In the genomic region with DNA sequence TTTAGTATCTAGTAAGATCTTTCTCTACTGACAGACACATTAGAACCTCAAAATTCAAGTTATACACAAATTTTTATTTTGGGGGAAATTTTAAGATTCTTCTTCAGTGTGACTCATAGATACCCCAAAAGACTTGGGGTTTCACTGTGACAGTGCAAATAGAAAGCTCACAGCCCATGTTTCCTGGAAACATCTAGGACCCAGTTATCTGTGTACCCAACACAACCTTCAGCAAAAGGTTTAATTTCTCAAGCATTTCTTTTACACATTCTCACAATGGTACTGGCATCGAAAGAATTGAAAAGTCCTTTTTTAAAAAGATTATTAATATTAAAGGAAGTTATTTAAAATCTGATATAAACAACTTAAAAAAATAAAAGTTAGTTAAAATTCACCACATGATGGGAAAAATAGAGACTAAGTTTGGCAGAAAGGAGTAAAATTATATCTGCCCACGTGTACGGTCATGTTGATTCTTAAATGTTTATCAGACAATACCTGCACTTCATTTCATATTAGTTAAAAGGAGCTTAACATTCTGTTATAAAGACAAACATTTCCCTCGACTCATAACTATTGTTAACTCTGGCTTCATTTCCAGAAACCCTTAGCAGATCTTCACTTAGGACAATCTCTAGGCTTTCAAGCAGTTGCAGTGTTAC, we compare ENCODE assay signal across 8 mouse cellular contexts. TPM values are rescaled to one million over a fixed set of nuclear protein-coding genes. Genes with fewer than 3 reads are reported as not detected.
A peak's percentile ranks its signal among the peaks of the same experiment; 100 is the strongest.
DNase-seq lines count a peak whose midpoint lies in the region; ATAC-seq and TF ChIP-seq lines count a peak whose summit lies in the region.

No protein-coding gene starts in this region.

- H3K4me1 ChIP-seq in heart, postnatal 0 days (ENCODE audit: control insufficient read depth, insufficient read depth) = no peaks in the 10 kb centered on the region; the same call in 1 of the 2 replicates
- H3K4me1 ChIP-seq in ES-E14 (ENCODE audit: control insufficient read depth in 2 of 2, insufficient read depth in 2 of 2, low read length in 2 of 2, poor library complexity in 1 of 2) = no peaks in the 10 kb centered on the region; a peak in 1 of 4 replicates
- H3K4me1 ChIP-seq in forebrain, postnatal 0 days (ENCODE audit: insufficient read depth) = peaks cover 11% of the 10 kb centered on the region; the same call in 1 of the 2 replicates

- H3K79me2 ChIP-seq in macrophage (ENCODE audit: inconsistent target) = no peaks in the 10 kb centered on the region

- WGBS in heart, postnatal 0 days = 42% methylated on average over 4 of the region's 4 CpGs
- WGBS in forebrain, postnatal 0 days = 27% methylated on average over 4 of the region's 4 CpGs
- 35% methylated on average over 4 of the region's 4 CpGs for WGBS in macrophage (ENCODE audit: missing documents)

- H3K9me3 ChIP-seq in heart, postnatal 0 days (replicated peaks; ENCODE audit: control insufficient read depth, low read length) = no peaks in the 10 kb centered on the region
- H3K9me3 ChIP-seq in ES-E14 (ENCODE audit: control insufficient read depth, insufficient read depth, low read depth, low read length) = no peaks in the 10 kb centered on the region
- H3K9me3 ChIP-seq in forebrain, postnatal 0 days (ENCODE audit: low read length) = no peaks in the 10 kb centered on the region

- H3K27ac ChIP-seq in heart, postnatal 0 days (ENCODE audit: low read depth) = peak overlapping the region; percentile 83
- no peak overlapping the region for H3K27ac ChIP-seq in ES-E14 (ENCODE audit: insufficient read depth, low read depth, low read length, poor library complexity, severe bottlenecking)
- no peak overlapping the region for H3K27ac ChIP-seq in forebrain, postnatal 0 days (ENCODE audit: low read depth, low read length)
- no peak overlapping the region for H3K27ac ChIP-seq in macrophage

- H3K9ac ChIP-seq in heart, postnatal 0 days (replicated peaks; ENCODE audit: low read depth, low read length) = peak overlapping the region; percentile 62
- H3K9ac ChIP-seq in ES-E14 (ENCODE audit: insufficient read depth, low read depth, low read length, poor library complexity, severe bottlenecking) = peak overlapping the region; percentile 94; the same call in 1 of the 2 replicates
- peak overlapping the region; percentile 68 for H3K9ac ChIP-seq in forebrain, postnatal 0 days

- peak overlapping the region; percentile 71 for H3K4me2 ChIP-seq in heart, postnatal 0 days (ENCODE audit: low read depth, low read length)
- H3K4me2 ChIP-seq in forebrain, postnatal 0 days (ENCODE audit: low read depth) = peak overlapping the region; percentile 59

- H3K36me3 ChIP-seq in heart, postnatal 0 days (replicated peaks; ENCODE audit: control insufficient read depth, insufficient read depth, low read length) = no peaks in the 10 kb centered on the region
- no peaks in the 10 kb centered on the region; the same call in 1 of the 2 replicates for H3K36me3 ChIP-seq in ES-E14 (ENCODE audit: control insufficient read depth, insufficient read depth, low read length, poor library complexity, severe bottlenecking)
- H3K36me3 ChIP-seq in forebrain, postnatal 0 days (ENCODE audit: insufficient read depth) = no peaks in the 10 kb centered on the region
- H3K36me3 ChIP-seq in macrophage (ENCODE audit: inconsistent target) = no peaks in the 10 kb centered on the region

- TF ChIP-seq EP300 in heart, postnatal 0 days (IDR thresholded peaks at IDR 0.05; ENCODE audit: low read depth) = no peak

- ATAC-seq in heart, postnatal 0 days (ENCODE audit: insufficient read depth, low read depth) = no peak
- no peak for ATAC-seq in forebrain, postnatal 0 days

- no peak for TF ChIP-seq CTCF in heart, postnatal 0 days (IDR thresholded peaks at IDR 0.05; ENCODE audit: low read depth)
- TF ChIP-seq CTCF in forebrain, postnatal 0 days (IDR thresholded peaks at IDR 0.05; ENCODE audit: low read depth) = no peak

- intact Hi-C loops in heart, postnatal 10 days (cut with DNase I) = loop anchor here (10.0 kb wide), 1 partner anchor 201 kb away; the partner anchor contains the start of gene Btg3
- intact Hi-C loops in left cerebral cortex, postnatal 25 days (cut with DNase I) = loop anchor here (5.0 kb wide), 1 partner anchor 123 kb away; no protein-coding TSS in a partner anchor

- H3K4me3 ChIP-seq in heart, postnatal 0 days (ENCODE audit: low read depth, low read length) = peak overlapping the region; percentile 66
- H3K4me3 ChIP-seq in ES-E14 (ENCODE audit: insufficient read depth in 1 of 2, low read depth in 1 of 2, low read length in 2 of 2, poor library complexity in 1 of 2, severe bottlenecking in 1 of 2) (peak overlapping the region; percentile 85 to 94), macrophage (ENCODE audit: inconsistent target) (peak overlapping the region; percentile 57)
- peak overlapping the region; percentile 68 for H3K4me3 ChIP-seq in forebrain, postnatal 0 days (ENCODE audit: low read depth, low read length)

- in situ Hi-C loops in ES-E14 (cut with MboI; ENCODE audit: low sequenced_read_pairs in 2 of 2, unreplicated experiment in 2 of 2) = no loop called here

- DNase-seq in heart, postnatal 0 days (ENCODE audit: low spot score) = peak; percentile 22
- no peak for DNase-seq in heart, postnatal 10 days
- DNase-seq in ES-E14 (ENCODE audit: low read depth, low spot score) = no peak
- DNase-seq in forebrain, postnatal 0 days = no peak
- DNase-seq in left cerebral cortex, postnatal 25 days (ENCODE audit: low spot score in 2 of 2) = no peak
- DNase-seq in left cerebral cortex, adult 11 months (ENCODE audit: low spot score) = no peak
- no peak for DNase-seq in ovary, postnatal 14 days (ENCODE audit: low spot score)

- H3K27me3 ChIP-seq in heart, postnatal 0 days (ENCODE audit: control insufficient read depth, insufficient read depth, low read length) = no peaks in the 10 kb centered on the region
- H3K27me3 ChIP-seq in forebrain, postnatal 0 days (ENCODE audit: insufficient read depth, low read length) = no peaks in the 10 kb centered on the region

TF ChIP-seq in ES-E14, 5 proteins besides CTCF, POLR2A, EP300 and RAD21:
- TF ChIP-seq CHD2 (IDR thresholded peaks at IDR 0.05; ENCODE audit: low read depth, low read length) (no peak), HCFC1 (IDR thresholded peaks at IDR 0.05; ENCODE audit: borderline replicate concordance, insufficient read depth, low read length) (no peak), MAFK (IDR thresholded peaks at IDR 0.05; ENCODE audit: insufficient read depth, low read depth, low read length) (no peak), ZNF384 (IDR thresholded peaks at IDR 0.05; ENCODE audit: low read depth, low read length) (no peak)

RNA-seq across cellular contexts. Expression of gene D16Ertd472e, which starts 1.2 kb away (rescaled TPM):
- 8.4 and 13.4 TPM in 2 replicates for total RNA-seq in heart, postnatal 0 days (2014; rRNA removed; ENCODE audit: low replicate concordance)
- 4.5 and 5.1 TPM in 2 replicates for polyA plus RNA-seq in heart, postnatal 0 days (2015; fragmentation: Nextera tagmentation; extraction: Ambion mirVana)
- total RNA-seq in heart, postnatal 10 days (2021) = 1 to 10 TPM; 8.6 to 8.8 TPM
- 23.7 and 24.6 TPM in 2 replicates for total RNA-seq in ES-E14 (2012; rRNA removed)
- 5.1 and 9.1 TPM in 2 replicates for total RNA-seq in forebrain, postnatal 0 days (2014; rRNA removed)
- polyA plus RNA-seq in forebrain, postnatal 0 days (2015; fragmentation: Nextera tagmentation; extraction: Ambion mirVana) = 6.9 and 7.8 TPM in 2 replicates
- 1 to 10 TPM in 18 of 26 experiments, under 1 TPM in 8; 0.58 to 5.4 (median 1.5) TPM for total RNA-seq in macrophage (2018; cell fraction: chromatin; rRNA removed)
- 1 to 10 TPM in 25 of 26 experiments, under 1 TPM in 1; 0.85 to 5.7 (median 1.5) TPM for total RNA-seq in macrophage (2018; cell fraction: cytosol; rRNA removed)
- total RNA-seq in macrophage (2018; cell fraction: nucleus; rRNA removed) = 1 to 10 TPM in 23 of 26 experiments, under 1 TPM in 3; 0.71 to 8.8 (median 1.8) TPM
- polyA plus RNA-seq in macrophage (2018) = 1.3 to 1.7 TPM (median 1.4 TPM) in 3 replicates
- 1 to 10 TPM; 7.0 to 7.6 TPM for total RNA-seq in left cerebral cortex, postnatal 25 days (2021)
